Mouse (Mus musculus) heart, postnatal 0 days (tissue): Measurements from ENCODE around the gene D630045J12Rik. TPM values are rescaled to one million over a fixed set of nuclear protein-coding genes. Genes with fewer than 3 reads are reported as not detected.
A peak's percentile ranks its signal among the peaks of the same experiment; 100 is the strongest.

Experiments used
- ATAC-seq: fragments of 200-750 bp; cut with Nextera tagmentation; 2 replicates; pipeline ENCODE4 v1.8.0; 2017; ENCODE audit warnings: low read depth, moderate number of reproducible peaks, moderate library complexity; ENCODE audit not compliant: insufficient read depth
- DNase-seq: peaks from one replicate; pipeline ENCODE4 v3.0.0-alpha.2; 2016; ENCODE audit warnings: low spot score
- H3K27ac ChIP-seq: fragments of 300-500 bp; sonication (generic); 2 replicates; pipeline ENCODE4 v1.5.1; 2014; ENCODE audit warnings: low read depth, mild to moderate bottlenecking
- H3K27me3 ChIP-seq: fragments of 300-500 bp; sonication (generic); 2 replicates; pipeline ENCODE4 v1.6.1; 2014; ENCODE audit warnings: low read length, mixed read lengths; ENCODE audit not compliant: control insufficient read depth, insufficient read depth
- H3K36me3 ChIP-seq: fragments of 300-500 bp; sonication (generic); replicated peaks from 2 replicates; pipeline ENCODE4 v1.6.1; 2014; ENCODE audit warnings: low read length, mixed read lengths; ENCODE audit not compliant: control insufficient read depth, insufficient read depth
- H3K4me1 ChIP-seq: fragments of 300-500 bp; sonication (generic); 2 replicates; pipeline ENCODE4 v1.6.1; 2014; ENCODE audit warnings: antibody characterized with exemption; ENCODE audit not compliant: control insufficient read depth, insufficient read depth
- H3K4me2 ChIP-seq: fragments of 300-500 bp; sonication (generic); 2 replicates; pipeline ENCODE4 v1.6.1; 2014; ENCODE audit warnings: low read depth, mild to moderate bottlenecking, low read length, moderate library complexity
- H3K4me3 ChIP-seq: fragments of 300-500 bp; sonication (generic); 2 replicates; pipeline ENCODE4 v1.5.1; 2014; ENCODE audit warnings: low read depth, low read length
- H3K9ac ChIP-seq: fragments of 300-500 bp; sonication (generic); replicated peaks from 2 replicates; pipeline ENCODE4 v1.6.1; 2014; ENCODE audit warnings: low read depth, low read length, mixed read lengths
- H3K9me3 ChIP-seq: fragments of 300-500 bp; sonication (generic); replicated peaks from 2 replicates; pipeline ENCODE4 v1.6.1; 2016; ENCODE audit warnings: low read length; ENCODE audit not compliant: control insufficient read depth
- CTCF ChIP-seq: IDR thresholded peaks from 2 replicates; pipeline ENCODE4 v1.5.1; 2016; ENCODE audit warnings: antibody characterized with exemption, control low read depth, low read depth
- EP300 ChIP-seq: IDR thresholded peaks from 2 replicates; pipeline ENCODE4 v1.6.1; 2016; ENCODE audit warnings: antibody characterized with exemption, low read depth
- WGBS: fragments of 180-500 bp; shearing (Covaris S2); extraction: QIAGEN DNeasy Blood & Tissue Kit; methylation state at CpG from one replicate; pipeline ENCODE4 v1.1.7; 2014; 5-methylcytosine and 5-hydroxymethylcytosine counted together
- polyA plus RNA-seq: library from polyadenylated mRNA; unstranded; fragments of >200 nt; fragmentation: Nextera tagmentation; extraction: Ambion mirVana; gene quantifications from 2 replicates; pipeline ENCODE4 v1.2.1, GENCODE M21; 2015
- total RNA-seq: library from RNA; depleted of rRNA; stranded (reverse); fragments of >200 nt; gene quantifications from 2 replicates; pipeline ENCODE4 v1.2.3, GENCODE M21; 2014; ENCODE audit warnings: low replicate concordance

D630045J12Rik gene
- total and polyA plus RNA-seq, 2 experiments from 2014 or later: 0.29 to 2.8 TPM

DNA sequence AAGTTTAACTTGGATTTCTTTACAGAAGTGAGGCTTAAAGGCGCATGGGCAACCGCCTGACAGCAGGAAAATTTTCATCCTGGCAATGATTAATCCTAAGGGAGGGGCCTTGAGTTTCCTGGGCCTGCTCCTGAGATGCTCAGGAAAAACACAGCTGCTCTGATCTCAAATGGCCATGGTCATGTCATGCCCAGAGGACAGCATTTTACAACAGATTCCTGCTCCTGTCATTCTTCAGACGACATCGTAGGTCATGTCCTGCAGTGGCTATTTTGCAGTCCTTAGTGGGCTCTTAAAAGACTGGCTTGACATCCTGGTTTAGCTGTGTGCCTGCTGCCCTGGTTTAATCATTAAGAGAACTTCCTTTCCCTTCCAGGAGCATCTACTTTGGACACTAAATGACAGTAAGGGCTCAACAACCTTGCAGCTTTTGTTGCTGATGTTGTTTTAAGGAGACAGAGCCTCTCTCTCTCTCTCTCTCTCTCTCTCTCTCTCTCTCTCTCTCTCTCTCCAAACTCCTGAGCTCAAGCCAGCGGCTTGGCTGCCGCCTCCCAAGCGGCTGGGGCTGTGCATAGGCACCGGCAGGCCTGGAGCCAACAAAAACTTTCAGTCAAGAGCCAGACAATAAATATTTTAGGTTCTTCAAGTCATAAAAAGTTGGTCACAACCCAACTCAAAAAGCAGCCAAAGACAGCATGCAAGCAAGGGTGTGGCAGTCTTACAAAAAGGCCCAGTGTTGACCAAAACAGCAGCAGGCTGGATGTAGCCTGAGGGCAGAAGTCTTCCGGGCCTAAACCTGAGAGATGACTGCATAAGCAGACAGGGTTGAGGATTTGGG is 109.4 kb downstream of the D630045J12Rik start:
- Histone ChIP-seq H3K9me3 (no peaks in the 10 kb centered on the region), H3K4me2 (no peak overlapping the region), H3K9ac (no peak overlapping the region), H3K4me1 (peaks cover 6% of the 10 kb centered on the region; the same call in 1 of the 2 replicates), H3K36me3 (peaks cover 5% of the 10 kb centered on the region; the same call in 1 of the 2 replicates), H3K4me3 (no peak overlapping the region), H3K27me3 (no peaks in the 10 kb centered on the region), H3K27ac (peak overlapping the region; percentile 5; the same call in 1 of the 2 replicates)
- no peak for TF ChIP-seq EP300
- TF ChIP-seq CTCF: no peak
- peak; percentile 36 for DNase-seq
- WGBS: 41% methylated on average over 9 of the region's 9 CpGs
- peak; percentile 33; the same call in 1 of the 2 replicates for ATAC-seq

GRCm38 (mm10) chr6:38140402-38140801 is 113.4 kb downstream of the D630045J12Rik start:
- TF ChIP-seq EP300 (no peak), CTCF (no peak)

GRCm38 (mm10) chr6:38139086-38139485 is 114.7 kb downstream of the D630045J12Rik start:
- Histone ChIP-seq H3K27me3 (no peaks in the 10 kb centered on the region), H3K36me3 (no peaks in the 10 kb centered on the region), H3K4me1 (peaks cover 3% of the 10 kb centered on the region; the same call in 1 of the 2 replicates), H3K4me3 (no peak overlapping the region), H3K4me2 (no peak overlapping the region), H3K9me3 (no peaks in the 10 kb centered on the region), H3K9ac (no peak overlapping the region), H3K27ac (no peak overlapping the region)
- 71% methylated on average over 3 of the region's 3 CpGs for WGBS
- TF ChIP-seq CTCF: no peak
- TF ChIP-seq EP300: no peak
- DNase-seq (no peak), ATAC-seq (no peak)

More at GRCm38 (mm10) chr6:38140402-38140801, 113.4 kb downstream of the D630045J12Rik start:
- ATAC-seq (no peak), DNase-seq (no peak)
- WGBS: 89% methylated on average over 9 of the region's 9 CpGs
- Histone ChIP-seq H3K4me3 (no peak overlapping the region), H3K4me1 (peaks cover 6% of the 10 kb centered on the region; the same call in 1 of the 2 replicates), H3K9me3 (no peaks in the 10 kb centered on the region), H3K27ac (no peak overlapping the region), H3K4me2 (no peak overlapping the region), H3K9ac (no peak overlapping the region), H3K27me3 (no peaks in the 10 kb centered on the region), H3K36me3 (no peaks in the 10 kb centered on the region)

DNA sequence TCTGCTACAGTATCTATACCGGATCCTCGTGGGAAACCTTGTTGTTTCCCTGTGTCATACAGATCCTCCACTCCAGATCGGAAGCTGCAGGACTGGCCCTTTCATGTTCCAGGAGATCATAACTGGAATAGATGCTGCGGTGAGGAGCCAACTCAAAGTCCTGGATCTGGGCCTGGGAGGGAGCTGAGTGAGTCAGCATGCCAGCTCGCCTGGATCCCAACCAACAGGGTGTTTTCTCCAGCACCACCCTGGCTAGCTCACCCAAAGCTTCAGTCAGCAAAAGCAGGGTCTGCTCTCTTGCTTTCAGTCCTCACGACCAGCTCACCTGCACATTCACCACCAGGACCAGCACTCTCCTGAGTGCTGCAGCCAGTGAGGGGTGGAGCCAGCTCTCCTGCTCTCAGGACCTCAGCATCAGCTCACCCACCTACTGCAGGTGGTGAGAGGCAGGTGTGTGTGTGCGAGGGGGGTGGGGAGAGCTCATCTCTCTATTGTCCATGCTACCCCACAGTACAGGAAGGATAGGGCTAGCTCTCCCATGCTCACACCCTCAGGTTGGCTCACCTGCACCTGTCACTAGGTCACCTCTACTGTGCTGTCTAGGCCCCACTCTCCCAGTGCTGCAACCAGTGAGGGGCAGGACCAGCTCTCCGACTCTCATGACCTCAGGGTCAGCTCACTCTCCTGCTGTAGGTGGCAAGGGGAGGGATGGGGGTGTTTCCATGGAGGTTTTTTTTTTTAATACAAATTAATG is 118.8 kb downstream of the D630045J12Rik start:
- Histone ChIP-seq H3K4me2 (no peak overlapping the region), H3K27ac (no peak overlapping the region), H3K4me3 (no peak overlapping the region), H3K9ac (no peak overlapping the region), H3K4me1 (no peaks in the 10 kb centered on the region), H3K9me3 (no peaks in the 10 kb centered on the region), H3K36me3 (no peaks in the 10 kb centered on the region), H3K27me3 (no peaks in the 10 kb centered on the region)
- DNase-seq: no peak
- ATAC-seq: no peak
- 76% methylated on average over 8 of the region's 8 CpGs for WGBS
- TF ChIP-seq CTCF (no peak), EP300 (no peak)

DNA sequence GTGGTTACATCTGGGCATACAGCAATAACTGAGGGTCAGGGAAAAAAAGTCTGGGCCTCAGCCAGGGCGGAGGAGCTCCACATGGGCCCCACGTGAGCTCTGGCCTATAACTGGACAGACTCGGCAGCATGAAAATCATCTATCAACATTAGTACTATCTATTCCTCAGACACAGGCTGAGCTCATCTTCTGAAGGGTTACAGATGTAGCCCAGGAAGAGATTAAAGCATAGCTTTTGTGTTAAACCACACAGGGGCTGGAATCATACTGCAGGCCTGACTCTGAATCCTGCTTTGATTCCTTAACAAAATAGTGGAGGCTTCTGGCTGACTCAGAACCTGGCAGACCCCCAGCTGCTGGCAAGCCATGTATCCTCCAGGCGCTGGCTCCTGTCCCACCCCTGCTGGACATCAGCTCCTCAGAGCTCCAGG is 122.0 kb downstream of the D630045J12Rik start:
- no peak overlapping the region for H3K4me2 ChIP-seq
- no peaks in the 10 kb centered on the region for H3K4me1 ChIP-seq
- H3K9me3 ChIP-seq: no peaks in the 10 kb centered on the region
- DNase-seq (peak; percentile 20), ATAC-seq (peak; percentile 55)
- H3K36me3 ChIP-seq: no peaks in the 10 kb centered on the region
- H3K9ac ChIP-seq: no peak overlapping the region
- WGBS: 64% methylated on average over 4 of the region's 4 CpGs
- H3K4me3 ChIP-seq: no peak overlapping the region
- H3K27me3 ChIP-seq: no peaks in the 10 kb centered on the region
- TF ChIP-seq CTCF: no peak
- TF ChIP-seq EP300: no peak
- H3K27ac ChIP-seq: no peak overlapping the region
